Mouse (Mus musculus): ENCODE results near the gene Bco2.

- no peak for TF ChIP-seq CTCF (IDR thresholded peaks at IDR 0.05; ENCODE audit: low read depth, low read length)
- TF ChIP-seq EP300 (IDR thresholded peaks at IDR 0.05; ENCODE audit: insufficient read depth, low read depth, low read length): no peak
These were observed 63.4 kb downstream of the Bco2 start for GRCm38 (mm10) chr9:50491531-50492045.

All from ES-Bruce4 (cell line).